Mouse (Mus musculus): ENCODE results near the gene Gm5483. TPM values are rescaled to one million over a fixed set of nuclear protein-coding genes. Genes with fewer than 3 reads are reported as not detected.
"Not testable (repeated sequence)": the region's sequence is repeated elsewhere in the genome, so short reads cannot be mapped to it uniquely, and the experiment has no call there.

The Gm5483 gene
- polyA plus RNA-seq, 1 experiment from 2014 or later: not detected

- DNase-seq (ENCODE audit: low spot score): no peak
- H3K4me3 ChIP-seq (ENCODE audit: low read depth, low read length): no peak within 1 kb of the TSS
- WGBS: 84% methylated on average over 2 of the region's 2 CpGs
- H3K27ac ChIP-seq (ENCODE audit: low read depth, low read length): no peak within 1 kb of the TSS
- H3K36me3 ChIP-seq (ENCODE audit: control insufficient read depth, insufficient read depth, low read length): no peaks in the 10 kb centered on the region
- H3K9ac ChIP-seq (ENCODE audit: low read depth, low read length): no peak within 1 kb of the TSS
- no peaks in the 10 kb centered on the region for H3K27me3 ChIP-seq (ENCODE audit: control insufficient read depth, insufficient read depth, low read length)
- no peaks in the 10 kb centered on the region for H3K4me1 ChIP-seq (replicated peaks; ENCODE audit: control insufficient read depth, insufficient read depth, low read length)
- no peaks in the 10 kb centered on the region for H3K9me3 ChIP-seq (ENCODE audit: control insufficient read depth, low read length)
- ATAC-seq (ENCODE audit: low FRiP score): no peak
- H3K4me2 ChIP-seq (replicated peaks; ENCODE audit: low read depth, low read length): no peak within 1 kb of the TSS
Measured at GRCm38 (mm10) chr16:36209967-36210453, 26.0 kb downstream of the Gm5483 start, which contains the start of gene Gm5416. Gene Gm5416, plus strand, starts transcription at chr16:36210403.

- H3K4me2 ChIP-seq (replicated peaks; ENCODE audit: low read depth, low read length); H3K4me3 ChIP-seq (ENCODE audit: low read depth, low read length); H3K27me3 ChIP-seq (ENCODE audit: control insufficient read depth, insufficient read depth, low read length); H3K4me1 ChIP-seq (replicated peaks; ENCODE audit: control insufficient read depth, insufficient read depth, low read length); ATAC-seq (ENCODE audit: low FRiP score); DNase-seq (ENCODE audit: low spot score); H3K27ac ChIP-seq (ENCODE audit: low read depth, low read length); H3K36me3 ChIP-seq (ENCODE audit: control insufficient read depth, insufficient read depth, low read length); H3K9ac ChIP-seq (ENCODE audit: low read depth, low read length); H3K9me3 ChIP-seq (ENCODE audit: control insufficient read depth, low read length): not testable (repeated sequence)
- 94% methylated on average over 6 of the region's 7 CpGs for WGBS
Measured at GRCm38 (mm10) chr16:36221168-36221567, 37.2 kb downstream of the Gm5483 start, which contains the start of gene 2010005H15Rik. Gene 2010005H15Rik, plus strand, starts transcription at chr16:36221468.

Other genes with a start within 250 kb of the Gm5483 start
- gene Parp9, start 245.7 kb upstream of the Gm5483 start, polyA plus RNA-seq (2014; fragmentation: Nextera tagmentation; extraction: Ambion mirVana): 2.0 and 2.7 TPM in 2 replicates
- gene Dtx3l, start 245.1 kb upstream of the Gm5483 start, polyA plus RNA-seq (2014; fragmentation: Nextera tagmentation; extraction: Ambion mirVana): 2.2 and 2.5 TPM in 2 replicates
- gene Kpna1, start 205.5 kb upstream of the Gm5483 start, polyA plus RNA-seq (2014; fragmentation: Nextera tagmentation; extraction: Ambion mirVana): 82.4 and 96.6 TPM in 2 replicates
- 12.2 and 14.2 TPM in 2 replicates for gene Wdr5b, start 143.0 kb upstream of the Gm5483 start, polyA plus RNA-seq (2014; fragmentation: Nextera tagmentation; extraction: Ambion mirVana)
- 207 and 223 TPM in 2 replicates for gene Fam162a, start 112.6 kb upstream of the Gm5483 start, polyA plus RNA-seq (2014; fragmentation: Nextera tagmentation; extraction: Ambion mirVana)
- gene Ccdc58, start 112.5 kb upstream of the Gm5483 start, polyA plus RNA-seq (2014; fragmentation: Nextera tagmentation; extraction: Ambion mirVana): 71.6 and 78.4 TPM in 2 replicates
- 0.15 TPM in 1 of 2 replicates, not detected in the other for gene Csta1, start 53.0 kb upstream of the Gm5483 start, polyA plus RNA-seq (2014; fragmentation: Nextera tagmentation; extraction: Ambion mirVana)
- gene Stfa2l1, start 27.4 kb upstream of the Gm5483 start, polyA plus RNA-seq (2014; fragmentation: Nextera tagmentation; extraction: Ambion mirVana): not detected in 2 replicates
- gene Gm5416, start 26.2 kb downstream of the Gm5483 start, polyA plus RNA-seq (2014; fragmentation: Nextera tagmentation; extraction: Ambion mirVana): not detected in 2 replicates
- gene 2010005H15Rik, start 37.3 kb downstream of the Gm5483 start, polyA plus RNA-seq (2014; fragmentation: Nextera tagmentation; extraction: Ambion mirVana): 0.28 TPM in 1 of 2 replicates, not detected in the other
- gene Stfa1, start 92.7 kb downstream of the Gm5483 start, polyA plus RNA-seq (2014; fragmentation: Nextera tagmentation; extraction: Ambion mirVana): 1.8 and 2.3 TPM in 2 replicates
- gene BC117090, start 150.1 kb downstream of the Gm5483 start, polyA plus RNA-seq (2014; fragmentation: Nextera tagmentation; extraction: Ambion mirVana): not detected in 2 replicates
- 1.0 and 1.2 TPM in 2 replicates for gene BC100530, start 183.5 kb downstream of the Gm5483 start, polyA plus RNA-seq (2014; fragmentation: Nextera tagmentation; extraction: Ambion mirVana)
- gene Stfa2, start 224.2 kb downstream of the Gm5483 start, polyA plus RNA-seq (2014; fragmentation: Nextera tagmentation; extraction: Ambion mirVana): not detected in 2 replicates